Mouse (Mus musculus) lung, adult 2 months (tissue): ENCODE data around the gene Gm42421.

Source experiments
- CTCF ChIP-seq: fragments of 200-500 bp; IDR thresholded peaks from 2 replicates; pipeline ENCODE4 v1.5.1; 2011; ENCODE audit warnings: mild to moderate bottlenecking, low read length, control low read depth; ENCODE audit not compliant: insufficient read depth
- POLR2A ChIP-seq: fragments of 200-500 bp; IDR thresholded peaks from 2 replicates; pipeline ENCODE4 v1.6.1; 2011; ENCODE audit warnings: low read depth, mild to moderate bottlenecking, control low read depth, low read length, borderline replicate concordance; ENCODE audit errors: extremely low read depth

DNA sequence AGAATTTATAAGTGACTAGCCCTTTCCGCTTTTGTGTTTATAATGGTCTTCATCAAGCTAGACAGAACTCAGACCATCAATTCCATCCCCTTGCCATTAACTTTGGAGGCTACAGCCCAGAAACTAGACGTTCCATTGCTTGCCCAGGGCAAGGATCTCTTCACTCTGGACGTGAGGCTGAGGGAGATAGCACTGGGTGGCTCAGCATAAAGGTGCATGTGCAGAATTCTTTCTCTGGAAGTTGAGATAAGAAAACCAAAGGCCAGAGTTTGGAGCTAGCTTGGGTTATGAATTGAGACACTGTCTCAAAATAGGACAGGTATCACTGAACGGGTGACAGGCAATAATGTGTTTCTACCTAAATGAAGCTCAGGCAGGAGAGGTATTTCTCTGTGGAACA, 24.2 kb upstream of the Gm42421 start:
- no peak for TF ChIP-seq CTCF
- TF ChIP-seq POLR2A, result no peak
